Mouse (Mus musculus) midbrain, embryonic 14.5 days (tissue): ENCODE measurements around the gene Tmem109. TPM values are rescaled to one million over a fixed set of nuclear protein-coding genes. Genes with fewer than 3 reads are reported as not detected.

ENCODE experiments used
- ATAC-seq: fragments of 200-750 bp; cut with Nextera tagmentation; 2 replicates; pipeline ENCODE4 v1.8.0; 2017; ENCODE audit warnings: moderate number of reproducible peaks, moderate library complexity; ENCODE audit not compliant: low FRiP score, low TSS enrichment
- DNase-seq: peaks from one replicate; pipeline ENCODE4 v3.0.0-alpha.2; 2015
- H3K27ac ChIP-seq: fragments of 300-500 bp; sonication (generic); replicated peaks from 2 replicates; pipeline ENCODE4 v1.5.1; 2014; ENCODE audit warnings: mild to moderate bottlenecking, low read depth, low read length, moderate library complexity
- H3K27me3 ChIP-seq: fragments of 300-500 bp; sonication (generic); 2 replicates; pipeline ENCODE4 v1.6.1; 2014; ENCODE audit warnings: low read length, control low read depth, mixed read lengths; ENCODE audit not compliant: control insufficient read depth, insufficient read depth
- H3K36me3 ChIP-seq: fragments of 300-500 bp; sonication (generic); 2 replicates; pipeline ENCODE4 v1.6.1; 2014; ENCODE audit warnings: low read length, control low read depth; ENCODE audit not compliant: control insufficient read depth, insufficient read depth
- H3K4me1 ChIP-seq: fragments of 300-500 bp; sonication (generic); 2 replicates; pipeline ENCODE4 v1.6.1; 2014; ENCODE audit warnings: mild to moderate bottlenecking, antibody characterized with exemption, low read length, control low read depth; ENCODE audit not compliant: control insufficient read depth, insufficient read depth
- H3K4me2 ChIP-seq: fragments of 300-500 bp; sonication (generic); 2 replicates; pipeline ENCODE4 v1.6.1; 2014; ENCODE audit warnings: mild to moderate bottlenecking, low read length, moderate library complexity
- H3K4me3 ChIP-seq: fragments of 300-500 bp; sonication (generic); replicated peaks from 2 replicates; pipeline ENCODE4 v1.5.1; 2014; ENCODE audit warnings: low read depth, low read length
- H3K9ac ChIP-seq: fragments of 300-500 bp; sonication (generic); replicated peaks from 2 replicates; pipeline ENCODE4 v1.6.1; 2014; ENCODE audit warnings: mild to moderate bottlenecking, low read length, moderate library complexity
- H3K9me3 ChIP-seq: fragments of 300-500 bp; sonication (generic); 2 replicates; pipeline ENCODE4 v1.6.1; 2016; ENCODE audit warnings: low read length, control low read depth, mixed read lengths; ENCODE audit not compliant: control insufficient read depth
- WGBS: fragments of 180-500 bp; shearing (Covaris S2); extraction: QIAGEN DNeasy Blood & Tissue Kit; methylation state at CpG from one replicate; pipeline ENCODE4 v1.1.7; 2014; 5-methylcytosine and 5-hydroxymethylcytosine counted together
- polyA plus RNA-seq: library from polyadenylated mRNA; unstranded; fragments of >200 nt; fragmentation: Nextera tagmentation; extraction: Ambion mirVana; gene quantifications from 2 replicates; pipeline ENCODE4 v1.2.1, GENCODE M21; 2014

Tmem109 gene
- polyA plus RNA-seq, 1 experiment from 2014 or later = 41.2 TPM

- Histone ChIP-seq H3K9me3 (no peaks in the 10 kb centered on the region), H3K27me3 (no peaks in the 10 kb centered on the region), H3K4me2 (no peak overlapping the region), H3K4me1 (no peaks in the 10 kb centered on the region), H3K4me3 (no peak overlapping the region), H3K36me3 (no peaks in the 10 kb centered on the region), H3K27ac (no peak overlapping the region), H3K9ac (no peak overlapping the region)
- DNase-seq (no peak), ATAC-seq (no peak)
- 92% methylated on average over 7 of the region's 7 CpGs for WGBS
These were observed 57.7 kb downstream of the Tmem109 start for GRCm38 (mm10) chr19:10824061-10824460.

GRCm38 (mm10) chr19:10822534-10822933, 59.3 kb downstream of the Tmem109 start:
- Histone ChIP-seq H3K36me3 (no peaks in the 10 kb centered on the region), H3K9ac (no peak overlapping the region), H3K4me2 (no peak overlapping the region), H3K9me3 (no peaks in the 10 kb centered on the region), H3K4me3 (no peak overlapping the region), H3K27ac (no peak overlapping the region), H3K4me1 (no peaks in the 10 kb centered on the region), H3K27me3 (no peaks in the 10 kb centered on the region)
- DNase-seq (no peak), ATAC-seq (no peak)
- WGBS = 96% methylated on average over 4 of the region's 4 CpGs

- WGBS = 54% methylated on average over 7 of the region's 7 CpGs
- no peaks in the 10 kb centered on the region for H3K36me3 ChIP-seq
These were observed 60.5 kb downstream of the Tmem109 start for GRCm38 (mm10) chr19:10821319-10821718.

More at GRCm38 (mm10) chr19:10821319-10821718, 60.5 kb downstream of the Tmem109 start:
- Histone ChIP-seq H3K27me3 (no peaks in the 10 kb centered on the region), H3K4me1 (no peaks in the 10 kb centered on the region), H3K4me3 (no peak overlapping the region), H3K27ac (no peak overlapping the region), H3K9ac (no peak overlapping the region), H3K9me3 (no peaks in the 10 kb centered on the region), H3K4me2 (no peak overlapping the region)
- ATAC-seq (no peak), DNase-seq (no peak)

Other genes with a start within 250 kb of the Tmem109 start
- gene Vwce, start 247.8 kb downstream of the Tmem109 start, polyA plus RNA-seq = 0.53 and 0.83 TPM in 2 replicates
- gene Pga5, start 203.9 kb downstream of the Tmem109 start, polyA plus RNA-seq = not detected in 2 replicates
- 27.3 and 32.1 TPM in 2 replicates for gene Vps37c, start 193.3 kb downstream of the Tmem109 start, polyA plus RNA-seq
- 0.16 and 0.25 TPM in 2 replicates for gene Cd5, start 143.0 kb downstream of the Tmem109 start, polyA plus RNA-seq
- not detected in 2 replicates for gene Cd6, start 51.9 kb downstream of the Tmem109 start, polyA plus RNA-seq
- 0.20 and 0.54 TPM in 2 replicates for gene Slc15a3, start 42.3 kb downstream of the Tmem109 start, polyA plus RNA-seq
- 183 and 191 TPM in 2 replicates for gene Tmem132a, start 12.1 kb downstream of the Tmem109 start, polyA plus RNA-seq
- gene Prpf19, start 13.2 kb upstream of the Tmem109 start, polyA plus RNA-seq = 39.2 and 69.0 TPM in 2 replicates
- gene Zp1, start 38.6 kb upstream of the Tmem109 start, polyA plus RNA-seq = 0.33 and 0.38 TPM in 2 replicates
- 0.16 and 0.18 TPM in 2 replicates for gene Ptgdr2, start 55.2 kb upstream of the Tmem109 start, polyA plus RNA-seq
- 10.7 and 12.5 TPM in 2 replicates for gene Ccdc86, start 67.3 kb upstream of the Tmem109 start, polyA plus RNA-seq
- not detected in 2 replicates for gene Ms4a10, start 92.7 kb upstream of the Tmem109 start, polyA plus RNA-seq
- gene Ms4a15, start 111.2 kb upstream of the Tmem109 start, polyA plus RNA-seq = not detected in 2 replicates
- gene Ms4a18, start 136.0 kb upstream of the Tmem109 start, polyA plus RNA-seq = not detected in 2 replicates
- not detected in 2 replicates for gene Ms4a8a, start 199.1 kb upstream of the Tmem109 start, polyA plus RNA-seq
- gene 1700017D01Rik, start 248.9 kb upstream of the Tmem109 start, polyA plus RNA-seq = not detected in 2 replicates